Mouse (Mus musculus) megakaryocyte, embryonic 14.5 days (primary cell): ENCODE data around the gene Syne1.

ENCODE experiments used
- FLI1 ChIP-seq: IDR thresholded peaks from 2 replicates; pipeline ENCODE4 v1.6.1; 2012; ENCODE audit warnings: low read length, inconsistent platforms, mixed read lengths
- GATA1 ChIP-seq: IDR thresholded peaks from 3 replicates; pipeline ENCODE4 v1.6.1; 2012; ENCODE audit warnings: mixed read lengths, low read length, inconsistent platforms, borderline replicate concordance

GRCm38 (mm10) chr10:5008795-5009366 is 542.4 kb downstream of the Syne1 start:
- TF ChIP-seq GATA1 (no peak), FLI1 (no peak)
